ENCODE assay signal across 22 mouse cellular contexts in genomic region chr4:127843421-127843820, GRCm38 (mm10).
DNase-seq lines count a peak whose midpoint lies in the region; ATAC-seq and TF ChIP-seq lines count a peak whose summit lies in the region.
"Had no signal": no experiment of that assay in that cellular context is flagged by ENCODE, and none has a peak within 500 bp of the region (broad histone marks: within the 10 kb centered on the region; RNA-seq: fewer than 3 reads in every experiment).

No protein-coding gene starts in this region.

- no peaks in the 10 kb centered on the region for H3K36me3 ChIP-seq in midbrain, postnatal 0 days (ENCODE audit: insufficient read depth, low read length)
- H3K36me3 ChIP-seq in midbrain, embryonic 16.5 days (ENCODE audit: control insufficient read depth, insufficient read depth, low read length), result no peaks in the 10 kb centered on the region
- H3K36me3 ChIP-seq: embryonic facial prominence, embryonic 10.5 days; heart, embryonic 10.5 days; hindbrain, embryonic 12.5 days; intestine, embryonic 15.5 days had no signal

- no peaks in the 10 kb centered on the region for H3K4me1 ChIP-seq in midbrain, postnatal 0 days (ENCODE audit: insufficient read depth, low read length)
- H3K4me1 ChIP-seq in midbrain, embryonic 16.5 days (ENCODE audit: control insufficient read depth, insufficient read depth, low read length), result no peaks in the 10 kb centered on the region
- H3K4me1 ChIP-seq: heart, embryonic 10.5 days; hindbrain, embryonic 12.5 days; intestine, embryonic 15.5 days had no signal

- no peak overlapping the region for H3K4me3 ChIP-seq in midbrain, postnatal 0 days (ENCODE audit: low read depth, low read length)
- H3K4me3 ChIP-seq in midbrain, embryonic 16.5 days (ENCODE audit: low read depth, low read length), result no peak overlapping the region
- H3K4me3 ChIP-seq: embryonic facial prominence, embryonic 10.5 days; heart, embryonic 10.5 days; hindbrain, embryonic 12.5 days; intestine, embryonic 15.5 days had no signal

- no peaks in the 10 kb centered on the region for H3K9me3 ChIP-seq in midbrain, postnatal 0 days (ENCODE audit: low read length)
- H3K9me3 ChIP-seq in midbrain, embryonic 16.5 days (replicated peaks; ENCODE audit: control insufficient read depth, low read length, poor library complexity, severe bottlenecking), result no peaks in the 10 kb centered on the region
- H3K9me3 ChIP-seq: embryonic facial prominence, embryonic 10.5 days; heart, embryonic 10.5 days; hindbrain, embryonic 12.5 days; intestine, embryonic 15.5 days had no signal

- peak; percentile 40 to 60 for DNase-seq in cerebellum, postnatal 25 days
- DNase-seq in cerebellum, adult 11 months, result no peak
- DNase-seq in frontal cortex, adult 2 months (ENCODE audit: extremely low spot score in 1 of 2, low spot score in 1 of 2), result no peak
- DNase-seq in midbrain, postnatal 0 days (ENCODE audit: low spot score), result peak; percentile 40
- DNase-seq in gonadal fat pad, adult 2 months (ENCODE audit: low read depth), result peak; percentile 16
- DNase-seq: adrenal gland, postnatal 14 days; cerebellum, adult 11-12 months; gastrocnemius, postnatal 36 days; heart, adult 18-20 months; heart, postnatal 10 days; heart, postnatal 4 days; kidney, adult 2 months had no signal

- TF ChIP-seq CTCF in midbrain, postnatal 0 days (IDR thresholded peaks at IDR 0.05), result 0 out of 2 replicates have a peak, but pooled peaks have one; percentile 5

- 68% methylated on average over 7 of the region's 7 CpGs for WGBS in midbrain, postnatal 0 days
- 82% methylated on average over 7 of the region's 7 CpGs for WGBS in midbrain, embryonic 16.5 days

- ATAC-seq in frontal cortex, adult (ENCODE audit: low TSS enrichment), result peak; percentile 16; the same call in 1 of the 2 replicates
- no peak for ATAC-seq in midbrain, postnatal 0 days (ENCODE audit: low FRiP score)
- ATAC-seq in midbrain, embryonic 16.5 days, result no peak
- ATAC-seq: activated CD4-positive, CD25-positive, alpha-beta regulatory T cell, adult 4 months; forebrain, embryonic 16.5 days; intestine, embryonic 15.5 days; Patski had no signal

- H3K9ac ChIP-seq in midbrain, postnatal 0 days (replicated peaks; ENCODE audit: low read length, poor library complexity, severe bottlenecking), result no peak overlapping the region
- no peak overlapping the region for H3K9ac ChIP-seq in midbrain, embryonic 16.5 days (ENCODE audit: low read depth, low read length)
- H3K9ac ChIP-seq: hindbrain, embryonic 12.5 days; intestine, embryonic 15.5 days had no signal

- H3K27ac ChIP-seq in midbrain, postnatal 0 days (ENCODE audit: low read depth, low read length), result no peak overlapping the region
- no peak overlapping the region for H3K27ac ChIP-seq in midbrain, embryonic 16.5 days (ENCODE audit: low read length)
- H3K27ac ChIP-seq: embryonic facial prominence, embryonic 10.5 days; heart, embryonic 10.5 days; hindbrain, embryonic 12.5 days; intestine, embryonic 15.5 days had no signal

- no peaks in the 10 kb centered on the region for H3K27me3 ChIP-seq in midbrain, postnatal 0 days (ENCODE audit: insufficient read depth, low read length)
- no peaks in the 10 kb centered on the region for H3K27me3 ChIP-seq in midbrain, embryonic 16.5 days (ENCODE audit: control insufficient read depth, insufficient read depth, low read depth, low read length)
- H3K27me3 ChIP-seq: CH12.LX; hindbrain, embryonic 12.5 days; intestine, embryonic 15.5 days; Patski had no signal

- H3K4me2 ChIP-seq in midbrain, postnatal 0 days (ENCODE audit: low read depth, low read length, poor library complexity, severe bottlenecking), result no peak overlapping the region
- no peak overlapping the region for H3K4me2 ChIP-seq in midbrain, embryonic 16.5 days (ENCODE audit: low read length)
- H3K4me2 ChIP-seq: hindbrain, embryonic 12.5 days; intestine, embryonic 15.5 days had no signal

Comparison
In these comparisons a context has a peak if more than half of its experiments do, and no peak if none do; other contexts are left out.
1. DNase-seq: peak in cerebellum, postnatal 25 days (2 of 2), midbrain, postnatal 0 days (single experiment) and gonadal fat pad, adult 2 months (single experiment); none in cerebellum, adult 11 months (single experiment) and frontal cortex, adult 2 months (0 of 2).